9 mouse cellular contexts compared by ENCODE assay signal in genomic region chr8:122331134-122331523, GRCm38 (mm10). TPM values are rescaled to one million over a fixed set of nuclear protein-coding genes. Genes with fewer than 3 reads are reported as not detected.
DNase-seq lines count a peak whose midpoint lies in the region; ATAC-seq lines count a peak whose summit lies in the region.
"Had no signal": no experiment of that assay in that cellular context is flagged by ENCODE, and none has a peak within 500 bp of the region (broad histone marks: within the 10 kb centered on the region; RNA-seq: fewer than 3 reads in every experiment).

No protein-coding gene starts in this region.

- WGBS in midbrain, embryonic 12.5 days: 79% methylated on average over 3 of the region's 3 CpGs
- 71% methylated on average over 3 of the region's 3 CpGs for WGBS in midbrain, embryonic 15.5 days
- 44% methylated on average over 3 of the region's 3 CpGs for WGBS in heart, embryonic 14.5 days
- 70% methylated on average over 3 of the region's 3 CpGs for WGBS in forebrain, embryonic 15.5 days

- H3K27ac ChIP-seq in midbrain, embryonic 12.5 days (replicated peaks): no peak overlapping the region; the same call in 1 of the 2 replicates
- H3K27ac ChIP-seq in midbrain, embryonic 15.5 days: no peak overlapping the region
- H3K27ac ChIP-seq in heart, embryonic 14.5 days (replicated peaks in 1 of 2; ENCODE audit: control insufficient read depth in 1 of 2, insufficient read depth in 1 of 2, low read depth in 2 of 2, low read length in 2 of 2): peak overlapping the region; percentile 72 to 75
- no peak overlapping the region for H3K27ac ChIP-seq in forebrain, embryonic 15.5 days (replicated peaks)

- H3K4me3 ChIP-seq in midbrain, embryonic 12.5 days: no peak overlapping the region
- H3K4me3 ChIP-seq in midbrain, embryonic 15.5 days: no peak overlapping the region
- no peak overlapping the region for H3K4me3 ChIP-seq in heart, embryonic 14.5 days (ENCODE audit: control insufficient read depth in 1 of 2, insufficient read depth in 1 of 2, low read depth in 1 of 2, low read length in 2 of 2)
- H3K4me3 ChIP-seq in megakaryocyte, embryonic 14.5 days (replicated peaks): peak overlapping the region; percentile 46
- no peak overlapping the region for H3K4me3 ChIP-seq in forebrain, embryonic 15.5 days

- no peak for ATAC-seq in midbrain, embryonic 12.5 days (ENCODE audit: low FRiP score, low read depth)
- no peak for ATAC-seq in midbrain, embryonic 15.5 days (replicated peaks)
- 0 out of 2 replicates have a peak, but pooled peaks have one; percentile 22 for ATAC-seq in heart, embryonic 14.5 days (ENCODE audit: insufficient number of reproducible peaks, insufficient read depth, low FRiP score, low read depth)
- ATAC-seq in forebrain, embryonic 15.5 days (replicated peaks): no peak

- H3K36me3 ChIP-seq in midbrain, embryonic 12.5 days: no peaks in the 10 kb centered on the region
- H3K36me3 ChIP-seq in midbrain, embryonic 15.5 days (replicated peaks): no peaks in the 10 kb centered on the region
- H3K36me3 ChIP-seq in heart, embryonic 14.5 days (ENCODE audit: control insufficient read depth, insufficient read depth, low read length): peaks cover 63% of the 10 kb centered on the region
- H3K36me3 ChIP-seq in megakaryocyte, embryonic 14.5 days (replicated peaks; ENCODE audit: low read length): peaks cover 97% of the 10 kb centered on the region
- no peaks in the 10 kb centered on the region for H3K36me3 ChIP-seq in forebrain, embryonic 15.5 days

- H3K9me3 ChIP-seq in midbrain, embryonic 12.5 days: no peaks in the 10 kb centered on the region
- H3K9me3 ChIP-seq in midbrain, embryonic 15.5 days: no peaks in the 10 kb centered on the region
- H3K9me3 ChIP-seq in heart, embryonic 14.5 days (ENCODE audit: control insufficient read depth, low read length): no peaks in the 10 kb centered on the region
- peaks cover 7% of the 10 kb centered on the region; the same call in 1 of the 2 replicates for H3K9me3 ChIP-seq in megakaryocyte, embryonic 14.5 days
- H3K9me3 ChIP-seq in forebrain, embryonic 15.5 days: no peaks in the 10 kb centered on the region

- peaks cover 27% of the 10 kb centered on the region for H3K4me1 ChIP-seq in midbrain, embryonic 12.5 days
- peaks cover 30% of the 10 kb centered on the region for H3K4me1 ChIP-seq in midbrain, embryonic 15.5 days
- peaks cover 39 to 53% of the 10 kb centered on the region in 2 experiments for H3K4me1 ChIP-seq in heart, embryonic 14.5 days (ENCODE audit: control insufficient read depth in 2 of 2, insufficient read depth in 2 of 2, low read length in 2 of 2)
- H3K4me1 ChIP-seq in megakaryocyte, embryonic 14.5 days: peaks cover 98% of the 10 kb centered on the region
- peaks cover 15% of the 10 kb centered on the region for H3K4me1 ChIP-seq in forebrain, embryonic 15.5 days

- H3K27me3 ChIP-seq in midbrain, embryonic 12.5 days: peaks cover 28% of the 10 kb centered on the region
- peaks cover 18% of the 10 kb centered on the region for H3K27me3 ChIP-seq in midbrain, embryonic 15.5 days (replicated peaks)
- no peaks in the 10 kb centered on the region for H3K27me3 ChIP-seq in heart, embryonic 14.5 days (ENCODE audit: control insufficient read depth, insufficient read depth, low read length)
- H3K27me3 ChIP-seq in megakaryocyte, embryonic 14.5 days (replicated peaks): no peaks in the 10 kb centered on the region
- peaks cover 22% of the 10 kb centered on the region for H3K27me3 ChIP-seq in forebrain, embryonic 15.5 days

- H3K4me2 ChIP-seq in midbrain, embryonic 12.5 days (replicated peaks): no peak overlapping the region
- H3K4me2 ChIP-seq in midbrain, embryonic 15.5 days: no peak overlapping the region
- no peak overlapping the region for H3K4me2 ChIP-seq in heart, embryonic 14.5 days (ENCODE audit: low read length)
- no peak overlapping the region for H3K4me2 ChIP-seq in forebrain, embryonic 15.5 days (replicated peaks)

- DNase-seq in kidney, postnatal 14 days: peak; percentile 87
- no peak for DNase-seq in spleen, postnatal 36 days (ENCODE audit: low spot score in 2 of 2)
- DNase-seq in left cerebral cortex, adult 9 months (ENCODE audit: low spot score in 2 of 2): no peak

- 0 out of 2 replicates have a peak overlapping the region, but pooled peaks have one; percentile 16 for H3K9ac ChIP-seq in midbrain, embryonic 12.5 days (replicated peaks)
- no peak overlapping the region for H3K9ac ChIP-seq in midbrain, embryonic 15.5 days
- H3K9ac ChIP-seq in heart, embryonic 14.5 days (ENCODE audit: low read length): peak overlapping the region; percentile 58; the same call in 1 of the 2 replicates
- no peak overlapping the region for H3K9ac ChIP-seq in forebrain, embryonic 15.5 days (replicated peaks)

RNA-seq across cellular contexts. Expression of gene Trhr2, which starts 29.4 kb away (rescaled TPM):
- polyA plus RNA-seq in midbrain, embryonic 12.5 days (2016; fragmentation: Nextera tagmentation; extraction: Ambion mirVana): not detected in 2 replicates
- polyA plus RNA-seq in midbrain, embryonic 15.5 days (2015; fragmentation: Nextera tagmentation; extraction: Ambion mirVana): not detected in 2 replicates
- not detected in 2 replicates for polyA plus RNA-seq in heart, embryonic 14.5 days (2014; fragmentation: Nextera tagmentation; extraction: Ambion mirVana)
- polyA plus RNA-seq in megakaryocyte, embryonic 14.5 days (2012; ENCODE audit: insufficient read depth, low replicate concordance): 1.8 TPM in 1 of 2 replicates, not detected in the other
- not detected in 2 replicates for polyA plus RNA-seq in forebrain, embryonic 15.5 days (2015; fragmentation: Nextera tagmentation; extraction: Ambion mirVana)
- polyA plus RNA-seq: gonadal fat pad, adult 2 months had no signal

RNA-seq across cellular contexts. Expression of gene Zc3h18, which starts 45.3 kb away (rescaled TPM):
- 68.3 and 74.0 TPM in 2 replicates for polyA plus RNA-seq in midbrain, embryonic 12.5 days (2016; fragmentation: Nextera tagmentation; extraction: Ambion mirVana)
- polyA plus RNA-seq in midbrain, embryonic 15.5 days (2015; fragmentation: Nextera tagmentation; extraction: Ambion mirVana): 38.9 and 41.3 TPM in 2 replicates
- 17.7 and 19.6 TPM in 2 replicates for polyA plus RNA-seq in heart, embryonic 14.5 days (2014; fragmentation: Nextera tagmentation; extraction: Ambion mirVana)
- polyA plus RNA-seq in megakaryocyte, embryonic 14.5 days (2012; ENCODE audit: insufficient read depth, low replicate concordance): 80.4 and 130 TPM in 2 replicates
- polyA plus RNA-seq in forebrain, embryonic 15.5 days (2015; fragmentation: Nextera tagmentation; extraction: Ambion mirVana): 48.4 and 50.1 TPM in 2 replicates

RNA-seq across cellular contexts. Expression of gene Zfpm1, which starts 49.2 kb away (rescaled TPM):
- 3.0 TPM in 2 replicates for polyA plus RNA-seq in midbrain, embryonic 12.5 days (2016; fragmentation: Nextera tagmentation; extraction: Ambion mirVana)
- polyA plus RNA-seq in midbrain, embryonic 15.5 days (2015; fragmentation: Nextera tagmentation; extraction: Ambion mirVana): 1.5 and 1.8 TPM in 2 replicates
- 4.4 and 6.1 TPM in 2 replicates for polyA plus RNA-seq in heart, embryonic 14.5 days (2014; fragmentation: Nextera tagmentation; extraction: Ambion mirVana)
- polyA plus RNA-seq in megakaryocyte, embryonic 14.5 days (2012; ENCODE audit: insufficient read depth, low replicate concordance): 1,238 and 3,030 TPM in 2 replicates
- polyA plus RNA-seq in forebrain, embryonic 15.5 days (2015; fragmentation: Nextera tagmentation; extraction: Ambion mirVana): 0.89 and 0.92 TPM in 2 replicates

Comparison
In these comparisons a context has a peak if more than half of its experiments do, and no peak if none do; other contexts are left out.
1. H3K9ac ChIP-seq: peak in midbrain, embryonic 12.5 days (single experiment) and heart, embryonic 14.5 days (single experiment); none in midbrain, embryonic 15.5 days (single experiment) and forebrain, embryonic 15.5 days (single experiment).
2. H3K27ac ChIP-seq: peak in heart, embryonic 14.5 days (2 of 2); none in midbrain, embryonic 12.5 days (single experiment), midbrain, embryonic 15.5 days (single experiment) and forebrain, embryonic 15.5 days (single experiment).
3. RNA of gene Zfpm1, which starts 49.2 kb away (polyA plus RNA-seq): 1,238 to 3,030 TPM in megakaryocyte, embryonic 14.5 days; 4.4 to 6.1 TPM in heart, embryonic 14.5 days, 3.0 TPM in midbrain, embryonic 12.5 days, 1.5 to 1.8 TPM in midbrain, embryonic 15.5 days and 0.89 to 0.92 TPM in forebrain, embryonic 15.5 days; every median in the first group is over 100 times any median in the second.